Mouse (Mus musculus): ENCODE data around the gene Casp7. TPM values are rescaled to one million over a fixed set of nuclear protein-coding genes. Genes with fewer than 3 reads are reported as not detected.

The Casp7 gene
- total RNA-seq, 2 experiments from 2014 or later, result 5.1 to 5.3 TPM

DNA sequence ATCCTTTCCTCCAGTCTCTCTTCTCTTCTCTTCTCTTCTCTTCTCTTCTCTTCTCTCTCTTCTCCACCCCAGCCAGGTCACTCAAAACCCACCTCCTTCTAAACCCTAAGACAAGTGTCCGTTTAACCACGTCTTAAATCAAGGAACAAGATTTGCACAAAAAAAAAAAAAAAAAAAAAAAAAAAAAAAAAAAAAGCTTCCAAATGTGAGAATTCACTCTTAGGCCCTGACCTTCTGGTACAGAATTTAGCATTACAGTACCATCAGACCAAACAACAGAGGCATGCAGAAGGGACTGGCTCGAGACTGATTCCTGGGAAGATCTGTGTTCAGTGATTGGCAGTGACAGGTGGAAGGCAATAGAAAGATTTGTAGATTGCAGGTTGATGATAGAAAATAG lies 23.4 kb downstream of the Casp7 start:
- intact Hi-C loops (cut with DNase I), result loop anchor here (5.0 kb wide), 3 partner anchors 152 to 487 kb away; no protein-coding TSS in a partner anchor
- DNase-seq, result no peak

DNA sequence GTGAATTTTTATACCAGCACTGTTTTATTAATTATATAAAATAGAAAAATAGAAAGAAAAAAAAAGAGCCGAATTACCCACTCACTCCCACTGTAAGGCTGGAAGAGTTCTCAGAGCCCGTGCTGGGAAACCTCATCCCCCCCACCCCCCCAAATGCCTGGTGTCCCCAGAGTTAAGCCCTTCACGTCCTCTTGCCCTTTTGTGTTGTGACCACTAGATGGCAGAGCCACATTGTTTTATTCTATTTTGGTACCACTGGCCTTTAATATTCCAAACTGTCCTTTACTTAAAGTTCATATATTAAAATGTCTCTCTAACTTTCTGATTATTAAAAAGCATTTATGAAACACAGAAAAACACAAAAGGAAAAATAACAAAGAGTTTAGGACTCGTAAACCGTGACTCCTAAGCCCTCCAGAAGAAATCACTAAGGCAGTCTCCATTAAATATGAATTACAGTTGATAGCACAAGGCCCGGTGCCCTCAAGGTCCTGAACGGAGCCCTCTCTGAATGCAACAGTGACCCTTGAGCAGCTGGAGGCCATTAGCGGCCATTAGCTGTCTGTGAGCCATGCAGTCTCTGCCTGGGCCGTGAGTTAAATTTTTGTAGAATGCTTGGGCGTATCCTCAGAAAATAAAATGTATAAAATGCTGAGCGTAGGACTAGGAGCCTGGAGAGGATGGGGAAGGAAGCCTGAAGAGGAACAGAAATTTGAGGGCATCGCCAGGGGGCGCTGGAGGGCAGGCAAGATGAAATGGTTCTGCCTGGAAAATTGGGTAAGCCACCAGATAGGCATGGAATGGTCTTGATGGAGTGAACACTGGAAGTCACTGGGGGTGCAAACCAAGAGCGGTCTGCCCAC lies 25.8 kb downstream of the Casp7 start:
- intact Hi-C loops (cut with DNase I), result loop anchor here (5.0 kb wide), 3 partner anchors 150 to 485 kb away; no protein-coding TSS in a partner anchor
- DNase-seq, result peak; percentile 78 to 86

DNA sequence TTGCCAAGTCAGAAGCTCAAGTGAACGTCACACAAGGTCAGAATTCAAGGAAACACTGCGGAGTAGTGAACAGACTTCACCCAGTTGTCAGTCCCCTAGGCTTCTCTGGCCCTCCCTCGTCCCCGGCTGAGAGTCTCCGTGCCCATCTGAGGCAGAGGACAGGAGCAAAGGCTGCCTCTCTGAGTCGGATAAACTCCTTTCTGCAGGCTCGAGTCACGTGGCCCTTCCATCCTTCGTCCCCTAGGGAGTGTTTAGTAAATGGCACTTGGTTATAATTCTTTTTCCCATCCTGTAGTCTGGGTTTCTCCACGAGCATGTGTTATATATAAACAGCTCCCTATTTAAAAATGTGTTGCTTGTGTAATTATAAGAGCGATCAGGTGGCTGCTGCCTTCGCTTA lies 26.4 kb downstream of the Casp7 start:
- DNase-seq, result no peak
- intact Hi-C loops (cut with DNase I), result loop anchor here (5.0 kb wide), 3 partner anchors 149 to 484 kb away; no protein-coding TSS in a partner anchor

DNA sequence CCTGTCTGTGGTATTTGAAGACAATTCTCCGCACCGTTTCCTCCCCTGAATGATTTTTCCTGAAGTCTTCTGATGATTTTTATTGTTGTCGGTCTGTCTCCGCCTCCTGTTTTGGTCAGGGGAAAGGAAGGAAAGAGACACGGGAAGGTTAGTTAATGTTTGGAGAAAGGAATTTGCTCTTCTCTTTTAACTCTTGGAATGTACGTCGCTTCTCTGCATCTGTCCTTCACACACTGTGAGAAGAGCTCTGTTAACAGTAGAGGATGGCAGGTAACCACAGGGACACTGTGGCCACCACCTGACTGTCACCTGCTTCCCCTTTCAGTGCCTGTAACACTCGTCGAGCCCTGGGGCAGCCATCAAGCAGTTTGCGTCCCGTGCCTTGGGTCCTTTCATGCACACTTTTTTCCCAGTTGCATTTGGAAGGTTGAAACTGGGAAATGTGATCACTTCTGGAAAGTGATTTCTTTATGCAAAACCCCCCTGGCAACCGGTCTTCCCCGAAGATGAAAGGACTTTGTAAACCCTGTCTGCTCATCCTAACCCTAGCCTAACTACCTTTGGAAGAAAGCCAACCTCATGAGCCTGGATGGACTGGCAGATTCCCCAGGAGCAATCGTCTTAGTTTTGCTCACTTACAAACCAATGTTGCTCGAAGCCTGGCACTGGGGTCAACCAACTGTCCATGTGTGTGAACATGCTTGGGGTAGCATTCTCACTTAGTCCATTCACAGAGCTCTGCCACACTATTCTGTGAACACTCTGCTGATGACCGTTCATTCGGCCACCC lies 27.9 kb downstream of the Casp7 start:
- DNase-seq, result no peak
- intact Hi-C loops (cut with DNase I), result loop anchor here (5.0 kb wide), 4 partner anchors 132 to 482 kb away; no protein-coding TSS in a partner anchor

DNA sequence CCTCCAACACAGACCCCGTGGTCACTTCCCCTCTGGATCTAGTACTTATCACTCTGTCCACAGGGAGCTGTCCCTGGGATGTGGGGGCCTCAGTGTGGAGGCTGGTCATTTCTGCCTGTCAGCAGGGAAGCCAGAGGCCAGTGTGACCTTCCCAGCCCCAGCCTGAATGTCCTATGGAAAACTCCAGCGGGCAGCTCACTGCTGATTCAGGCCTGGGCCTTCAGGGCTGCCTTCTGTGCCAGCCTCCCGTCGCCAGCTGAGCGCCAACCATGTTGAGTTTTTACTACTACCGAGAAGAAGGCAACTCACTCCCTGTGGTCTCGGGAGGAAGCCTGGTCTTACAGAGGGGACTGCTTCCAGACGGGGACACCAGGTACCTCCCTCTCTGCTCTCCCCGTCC lies 28.6 kb downstream of the Casp7 start:
- DNase-seq, result no peak
- intact Hi-C loops (cut with DNase I), result loop anchor here (5.0 kb wide), 1 partner anchor 132 kb away; no protein-coding TSS in a partner anchor

DNA sequence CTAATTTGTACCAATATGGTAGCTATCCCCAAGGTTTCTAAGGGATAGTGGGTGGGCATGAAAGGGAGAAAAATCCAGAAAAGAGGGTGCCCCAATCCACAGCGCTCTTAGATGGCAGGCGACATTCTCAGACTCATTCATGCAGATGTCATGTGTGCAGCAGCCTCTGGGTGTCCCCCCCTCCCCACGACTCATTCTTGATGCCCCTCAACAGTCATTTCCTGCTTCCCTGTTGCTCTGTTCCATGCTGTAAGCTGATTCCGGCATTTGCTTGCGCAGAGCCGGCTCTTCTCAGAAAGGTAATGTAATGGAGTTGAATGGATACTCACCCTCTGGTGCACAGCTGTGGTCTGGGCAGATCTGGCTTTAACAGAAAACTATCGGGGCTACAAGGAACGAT lies 33.4 kb downstream of the Casp7 start:
- intact Hi-C loops (cut with DNase I), result no loop called here
- no peak for DNase-seq

DNA sequence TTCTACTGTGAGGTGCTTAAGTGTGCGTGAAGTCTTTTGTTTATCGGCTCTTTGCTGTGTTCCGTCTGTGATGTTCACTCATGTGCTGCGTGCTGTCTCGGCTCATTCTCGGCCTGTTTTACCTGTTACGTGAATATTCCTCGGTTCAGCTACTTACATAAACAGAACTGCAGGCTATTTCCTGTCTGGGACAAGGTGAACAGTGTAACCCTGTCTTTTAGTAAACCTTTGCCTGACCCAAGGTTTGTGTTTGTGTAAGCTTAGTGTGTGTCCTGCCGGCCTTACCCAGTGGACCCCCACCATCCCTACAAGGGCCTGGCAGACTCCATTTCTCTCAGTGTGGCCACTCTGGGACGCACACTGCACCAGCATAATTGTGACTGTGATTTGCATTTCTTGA lies 35.8 kb downstream of the Casp7 start:
- intact Hi-C loops (cut with DNase I), result no loop called here
- DNase-seq, result no peak

DNA sequence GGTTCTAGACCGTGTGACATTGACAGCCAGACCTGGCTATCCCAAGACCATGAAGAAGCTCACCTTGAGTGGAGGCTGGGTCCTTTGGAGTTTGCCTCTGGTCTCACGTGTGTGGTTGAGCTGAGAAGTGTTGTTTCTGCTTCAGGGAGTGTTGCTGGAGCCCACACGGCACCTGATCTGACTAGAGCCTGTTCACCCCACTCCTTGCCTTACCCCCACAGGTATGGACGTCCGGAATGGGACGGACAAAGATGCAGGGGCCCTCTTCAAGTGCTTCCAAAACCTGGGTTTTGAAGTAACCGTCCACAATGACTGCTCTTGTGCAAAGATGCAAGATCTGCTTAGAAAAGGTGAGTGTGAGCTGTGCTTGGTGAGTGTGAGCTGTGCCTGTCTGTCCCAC lies 36.7 kb downstream of the Casp7 start:
- DNase-seq, result no peak
- intact Hi-C loops (cut with DNase I), result no loop called here

DNA sequence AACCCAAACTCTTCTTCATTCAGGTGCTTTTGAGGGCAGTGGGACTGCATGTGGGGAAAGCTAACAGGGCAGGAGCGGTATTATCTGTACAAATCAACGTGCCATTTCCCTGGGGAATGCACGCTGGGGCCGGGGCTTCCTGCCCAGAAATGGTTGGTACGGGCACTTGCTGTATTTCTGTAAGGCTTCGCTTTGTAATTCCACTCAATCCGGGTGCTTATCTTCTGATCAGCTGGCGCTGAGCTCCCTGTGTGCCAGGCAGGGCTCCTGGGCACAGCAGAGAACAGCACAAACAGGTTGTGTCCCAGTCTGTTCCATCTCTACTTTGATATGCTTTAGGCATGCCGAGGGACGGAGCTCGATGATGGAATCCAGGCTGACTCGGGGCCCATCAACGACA lies 39.5 kb downstream of the Casp7 start:
- no peak for DNase-seq
- intact Hi-C loops (cut with DNase I), result no loop called here

DNA sequence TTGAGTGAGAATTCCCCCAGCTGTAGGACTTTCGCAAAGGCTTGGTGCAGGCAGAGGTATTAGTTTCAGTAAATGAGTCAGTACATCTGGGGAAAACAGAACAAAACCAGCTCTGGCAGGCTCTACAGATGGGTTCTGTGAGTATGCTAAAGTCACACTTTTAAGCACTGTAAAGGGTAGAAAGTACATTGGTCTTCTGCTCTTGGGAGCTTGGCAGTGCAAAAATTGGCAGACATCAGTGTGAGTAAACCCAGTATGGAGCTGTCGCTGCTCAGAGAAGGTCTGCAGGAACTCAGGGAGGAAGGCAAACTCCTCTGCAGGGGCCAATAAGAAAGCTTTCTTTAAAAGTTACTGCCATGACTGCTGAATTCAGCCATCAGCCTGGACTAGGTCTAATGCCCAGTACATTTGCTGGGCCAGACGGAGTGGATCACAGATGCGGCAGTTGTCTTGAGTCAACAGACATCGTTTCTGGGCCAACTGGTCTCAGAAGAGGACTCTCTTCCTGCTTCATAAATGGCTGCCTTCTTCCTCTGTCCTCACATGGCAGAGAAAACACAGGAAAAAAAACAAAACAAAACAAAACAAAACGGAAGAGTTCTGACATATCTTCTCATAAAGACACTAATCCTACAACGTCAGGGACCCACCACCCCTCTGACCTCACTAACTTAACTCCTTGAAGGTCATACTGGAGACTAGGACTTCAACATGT lies 41.6 kb downstream of the Casp7 start:
- no peak for DNase-seq
- intact Hi-C loops (cut with DNase I), result no loop called here

DNA sequence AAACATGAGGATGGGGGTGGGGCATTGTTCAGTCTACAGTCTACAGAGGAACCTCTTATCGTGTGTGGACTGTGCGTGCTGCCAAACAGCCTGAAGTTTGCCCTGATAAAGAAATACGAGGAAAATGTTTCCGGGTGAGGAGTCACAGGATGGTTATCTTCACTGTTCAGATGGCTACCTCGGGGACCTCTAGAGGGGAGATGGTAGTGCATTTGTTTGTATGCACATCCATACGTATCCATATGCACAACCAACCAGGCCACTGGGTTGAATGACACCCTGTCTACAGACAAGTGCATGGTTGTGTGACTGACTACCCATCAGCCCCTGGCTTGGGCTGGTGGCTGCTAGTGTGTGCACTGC lies 42.1 kb downstream of the Casp7 start:
- intact Hi-C loops (cut with DNase I), result no loop called here
- DNase-seq, result no peak

DNA sequence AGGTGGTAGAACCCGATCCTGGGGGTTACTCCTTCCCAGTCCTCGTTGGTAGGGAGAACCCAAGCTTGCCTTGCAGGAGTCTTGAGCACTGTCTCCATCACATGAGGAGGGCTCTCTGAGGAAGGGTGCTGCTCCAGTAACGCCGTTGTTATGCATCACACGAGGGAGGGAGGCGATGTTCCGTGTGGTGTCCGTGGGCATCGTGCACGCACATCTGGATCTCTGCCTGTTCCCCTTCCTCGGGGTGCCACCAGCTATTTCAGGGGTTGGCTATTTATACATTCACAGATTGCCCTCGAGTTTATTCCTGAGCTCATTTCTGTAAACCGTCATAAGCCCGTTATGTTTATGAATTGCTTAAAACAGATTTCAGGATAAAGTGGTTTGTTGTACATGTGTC lies 46.5 kb downstream of the Casp7 start:
- intact Hi-C loops (cut with DNase I), result no loop called here
- no peak for DNase-seq

DNA sequence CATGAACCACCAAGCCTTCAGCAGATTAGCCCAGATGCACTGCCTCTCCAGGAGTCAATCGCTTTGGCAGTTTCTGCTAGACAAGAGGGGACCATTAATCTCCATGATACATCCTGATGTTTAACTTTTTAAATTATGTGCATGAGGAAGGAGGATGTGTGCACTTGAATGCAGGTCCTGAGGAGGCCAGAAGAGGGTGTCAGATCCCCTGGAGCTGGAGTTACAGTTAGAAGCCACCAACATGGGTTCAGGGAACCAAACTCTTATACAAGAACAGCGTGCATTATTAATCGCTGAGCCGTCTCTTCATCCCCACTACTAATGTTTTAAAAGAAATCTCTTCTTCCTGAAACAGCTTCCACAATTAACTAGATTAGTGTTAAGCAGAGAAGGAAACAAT lies 51.9 kb downstream of the Casp7 start:
- intact Hi-C loops (cut with DNase I), result no loop called here
- DNase-seq, result no peak

DNA sequence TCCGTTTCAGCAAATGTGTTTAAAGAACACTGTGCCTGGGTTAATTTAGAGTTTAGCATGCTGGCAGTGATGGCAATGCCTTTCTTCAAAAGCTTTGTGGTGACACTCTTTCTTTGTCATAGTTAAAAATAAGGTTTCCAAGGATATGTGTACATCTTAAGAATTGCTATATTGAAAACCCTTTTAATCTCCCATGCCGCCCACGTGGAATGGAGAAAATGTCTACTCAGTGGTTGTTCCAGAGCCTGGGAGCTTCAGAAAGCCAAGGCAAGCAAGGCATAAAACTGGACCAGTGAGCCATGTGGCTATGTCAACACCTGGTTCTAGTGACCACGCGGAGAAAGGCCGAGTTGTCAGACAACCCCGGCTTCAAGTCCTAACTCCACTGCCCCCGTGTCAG lies 52.6 kb downstream of the Casp7 start:
- intact Hi-C loops (cut with DNase I), result no loop called here
- DNase-seq, result no peak

DNA sequence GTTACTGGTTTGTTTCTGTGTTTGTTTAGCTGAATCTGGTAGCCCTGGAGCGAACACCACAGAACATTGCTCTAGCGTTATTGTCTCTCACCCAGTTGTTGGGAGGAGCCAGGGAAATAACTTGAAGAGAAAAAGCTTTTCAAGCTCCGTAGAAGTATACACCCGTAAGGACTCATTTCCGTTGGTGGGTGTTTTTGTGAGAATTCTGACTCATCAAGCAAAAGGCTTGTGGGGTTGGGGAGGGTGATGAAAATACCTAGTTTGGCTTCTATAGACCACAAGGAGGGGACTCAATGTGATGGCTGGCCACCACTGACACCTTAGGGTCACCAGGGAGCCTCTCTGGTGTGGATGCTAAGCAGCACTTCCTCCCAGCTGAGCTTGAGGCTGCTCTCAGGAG lies 54.0 kb downstream of the Casp7 start:
- DNase-seq, result no peak
- intact Hi-C loops (cut with DNase I), result no loop called here

DNA sequence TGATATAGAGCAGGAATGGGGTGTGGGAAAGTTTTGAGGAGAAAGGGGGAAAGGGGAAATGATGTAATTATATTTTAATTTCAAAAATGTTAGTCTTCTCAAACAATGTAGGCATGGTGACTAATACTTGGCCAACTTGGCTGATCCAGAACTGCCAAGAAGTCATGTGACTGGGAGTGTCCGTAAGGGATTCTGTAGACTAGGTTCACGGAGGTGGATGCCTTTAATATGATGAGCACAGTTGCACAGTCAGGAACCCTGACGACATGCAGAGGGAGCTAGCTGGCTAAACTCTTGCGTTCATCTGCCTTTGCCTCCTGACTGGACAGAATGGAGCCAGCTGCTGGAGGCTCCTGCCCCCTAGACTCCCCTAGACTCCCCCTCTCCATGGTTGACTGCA lies 54.9 kb downstream of the Casp7 start:
- intact Hi-C loops (cut with DNase I), result no loop called here
- DNase-seq, result no peak

DNA sequence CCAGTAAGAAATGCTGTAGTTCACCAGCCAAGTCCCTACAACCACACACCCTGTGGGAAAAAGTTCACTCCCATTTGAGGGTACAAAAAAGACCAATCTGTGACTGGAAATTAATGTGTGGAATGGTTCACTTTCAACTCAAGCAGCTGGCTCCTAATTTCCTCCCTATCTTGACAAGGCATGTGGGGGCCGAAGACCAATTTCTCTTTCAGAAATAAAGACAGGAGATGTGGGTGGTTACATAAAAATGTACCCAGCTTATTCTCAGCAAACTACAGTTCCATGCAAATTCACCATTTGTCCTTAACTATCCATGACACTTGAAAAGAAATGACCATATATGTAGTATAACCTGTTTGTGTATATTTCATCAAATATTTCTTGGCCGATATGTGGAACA lies 55.5 kb downstream of the Casp7 start:
- no peak for DNase-seq
- intact Hi-C loops (cut with DNase I), result no loop called here

DNA sequence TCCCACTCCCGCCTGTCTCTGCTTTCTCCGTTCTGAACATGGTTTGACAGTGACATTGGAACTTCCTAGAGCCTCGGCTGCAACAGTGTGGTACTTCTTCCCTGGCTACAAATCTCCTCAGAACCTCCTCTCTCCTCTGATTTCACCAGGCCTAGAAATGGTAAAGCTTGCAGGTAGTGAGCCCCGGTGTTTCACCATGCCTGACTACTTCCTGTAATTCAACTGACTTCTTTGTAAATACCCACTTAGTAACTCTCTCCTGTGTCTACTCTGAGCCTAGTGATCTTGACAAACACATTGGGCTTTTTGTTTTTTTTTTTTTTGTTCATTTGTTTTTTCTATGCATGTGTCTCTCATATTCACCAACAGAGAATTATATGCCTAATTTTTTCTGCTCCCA lies 57.9 kb downstream of the Casp7 start:
- intact Hi-C loops (cut with DNase I), result no loop called here
- no peak for DNase-seq

DNA sequence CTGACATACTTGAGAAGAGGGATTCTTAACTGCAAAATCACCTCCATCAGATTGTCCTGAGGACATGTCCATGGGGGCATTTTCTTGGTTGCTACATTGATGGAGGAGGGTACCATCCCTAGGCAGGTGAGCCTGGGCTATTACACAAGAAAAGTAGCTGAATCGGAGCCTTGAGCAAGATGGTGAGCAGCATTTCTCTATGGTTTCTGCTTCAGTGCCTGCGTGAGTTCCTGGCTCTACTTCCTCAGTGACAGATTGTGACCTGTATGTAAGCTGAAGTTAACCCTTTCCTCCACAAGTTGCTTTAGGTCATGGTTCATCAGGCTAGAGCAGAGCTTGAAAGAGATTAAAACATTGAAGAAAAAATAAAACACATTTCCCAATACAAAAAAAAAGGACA lies 58.4 kb downstream of the Casp7 start:
- intact Hi-C loops (cut with DNase I), result no loop called here
- no peak for DNase-seq

DNA sequence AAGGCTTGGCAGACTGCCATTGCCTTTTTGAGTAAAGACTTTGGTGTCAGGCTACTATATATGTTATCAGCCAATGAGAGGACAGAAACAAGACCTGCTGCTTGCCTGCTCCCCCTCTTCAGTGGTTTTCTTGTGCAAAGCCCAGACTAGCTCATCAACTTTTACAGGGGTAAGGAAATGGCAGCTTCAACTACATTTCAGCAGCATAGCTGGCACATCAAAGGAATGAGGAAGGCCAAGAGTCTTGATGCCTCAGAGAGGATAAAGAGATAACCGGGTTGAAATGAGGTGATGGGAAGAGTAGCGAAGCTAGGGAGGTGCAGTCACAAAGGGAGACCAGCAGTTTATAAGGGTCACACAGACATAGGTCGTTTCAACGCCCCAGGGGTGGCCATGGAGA lies 60.6 kb downstream of the Casp7 start:
- intact Hi-C loops (cut with DNase I), result no loop called here
- no peak for DNase-seq
